Mouse (Mus musculus): ENCODE data around the gene Adprm. TPM values are rescaled to one million over a fixed set of nuclear protein-coding genes. Genes with fewer than 3 reads are reported as not detected.
A peak's percentile ranks its signal among the peaks of the same experiment; 100 is the strongest.
"Not testable (repeated sequence)": the region's sequence is repeated elsewhere in the genome, so short reads cannot be mapped to it uniquely, and the experiment has no call there.

Gene Adprm
- polyA plus RNA-seq, 1 experiment from 2014 or later, result 21.1 TPM

- Histone ChIP-seq H3K9me3 (replicated peaks) (no peaks in the 10 kb centered on the region), H3K4me3 (replicated peaks) (no peak overlapping the region), H3K4me2 (no peak overlapping the region), H3K27ac (no peak overlapping the region), H3K4me1 (no peaks in the 10 kb centered on the region), H3K9ac (no peak overlapping the region), H3K36me3 (peaks cover 48% of the 10 kb centered on the region), H3K27me3 (no peaks in the 10 kb centered on the region)
- WGBS, result 92% methylated on average over 3 of the region's 3 CpGs
- ATAC-seq (replicated peaks; ENCODE audit: low FRiP score), result no peak
Measured at GRCm38 (mm10) chr11:67039799-67040198, 12.6 kb downstream of the Adprm start.

DNA sequence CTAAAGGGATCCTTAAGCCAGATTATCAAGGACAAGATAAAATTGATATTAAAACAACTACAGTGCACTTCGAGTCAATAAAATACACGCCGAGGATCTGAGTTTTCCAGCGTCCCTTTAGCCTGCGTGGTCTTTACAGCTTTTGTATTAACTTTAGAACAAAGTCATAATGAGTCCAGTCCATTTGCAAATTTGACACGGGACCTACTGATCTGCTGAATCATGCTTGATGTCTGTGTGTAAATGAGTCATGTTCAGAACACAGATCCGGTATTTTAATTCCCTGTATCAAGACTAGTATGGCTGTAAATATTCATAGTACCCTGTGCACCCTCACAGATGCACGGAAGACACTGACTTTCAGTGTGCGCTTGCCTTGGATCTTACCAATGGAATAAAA, 15.5 kb downstream of the Adprm start:
- WGBS, result 96% methylated on average over 9 of the region's 9 CpGs
- Histone ChIP-seq H3K4me1 (no peaks in the 10 kb centered on the region), H3K27ac (no peak overlapping the region), H3K4me3 (replicated peaks) (no peak overlapping the region), H3K4me2 (no peak overlapping the region), H3K36me3 (peaks cover 44% of the 10 kb centered on the region), H3K27me3 (no peaks in the 10 kb centered on the region), H3K9me3 (replicated peaks) (no peaks in the 10 kb centered on the region), H3K9ac (no peak overlapping the region)
- no peak for ATAC-seq (replicated peaks; ENCODE audit: low FRiP score)

DNA sequence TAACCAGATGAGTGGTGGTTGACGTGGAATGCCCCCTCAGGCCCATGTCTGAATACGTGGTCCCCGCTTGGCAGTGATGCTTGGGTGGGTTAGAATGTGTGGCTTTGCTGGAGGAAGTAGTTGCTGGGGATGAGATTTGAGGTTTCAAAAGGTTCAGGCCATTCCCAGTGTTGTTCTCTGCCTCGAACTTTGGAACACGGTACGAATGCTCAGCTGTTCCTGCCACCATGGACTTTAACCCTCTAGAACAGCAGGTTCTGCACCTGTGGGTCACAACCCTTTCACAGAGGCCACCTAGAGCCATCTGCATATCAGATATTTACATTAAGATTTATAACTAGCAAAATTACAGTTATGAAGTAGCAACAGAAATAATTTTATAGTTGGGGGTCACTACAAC, 16.2 kb downstream of the Adprm start:
- H3K27ac ChIP-seq, result no peak overlapping the region
- no peaks in the 10 kb centered on the region for H3K27me3 ChIP-seq
- H3K9me3 ChIP-seq (replicated peaks), result no peaks in the 10 kb centered on the region
- ATAC-seq (replicated peaks; ENCODE audit: low FRiP score), result no peak
- no peak overlapping the region for H3K9ac ChIP-seq
- 84% methylated on average over 6 of the region's 6 CpGs for WGBS
- H3K4me3 ChIP-seq (replicated peaks), result no peak overlapping the region
- peaks cover 37% of the 10 kb centered on the region for H3K36me3 ChIP-seq
- no peak overlapping the region for H3K4me2 ChIP-seq
- no peaks in the 10 kb centered on the region for H3K4me1 ChIP-seq

DNA sequence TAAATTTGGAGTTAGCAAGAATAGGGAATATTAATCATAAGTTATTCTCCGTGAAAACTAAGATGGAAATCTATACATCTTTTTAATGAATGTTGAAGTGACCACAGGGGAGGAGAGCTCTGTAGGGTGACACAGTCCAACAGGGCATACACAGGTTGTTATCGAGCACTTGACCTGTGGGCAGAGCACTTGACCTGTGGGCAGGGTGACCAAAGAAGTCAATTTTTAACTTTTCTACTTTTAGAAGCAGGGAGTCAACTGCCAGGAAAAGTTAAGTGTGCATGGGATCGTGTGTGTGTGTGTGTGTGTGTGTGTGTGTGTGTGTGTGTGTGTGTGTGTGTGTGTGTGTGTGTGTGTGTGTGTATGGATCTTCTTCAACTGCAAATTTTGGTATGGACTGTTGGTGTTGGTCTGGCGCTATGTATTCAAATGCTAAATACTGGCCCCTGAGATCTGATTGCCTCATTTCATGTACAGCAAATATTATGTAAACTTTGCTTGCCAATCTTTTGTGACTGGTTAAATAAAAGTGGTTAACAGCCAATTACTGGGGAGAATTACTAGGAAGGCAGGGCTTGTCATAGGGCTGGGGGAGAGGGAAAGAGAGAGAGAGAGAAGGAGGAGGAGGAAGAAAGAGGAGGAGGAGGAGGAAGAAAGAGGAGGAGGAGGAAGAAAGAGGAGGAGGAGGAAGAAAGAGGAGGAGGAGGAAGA, 17.5 kb downstream of the Adprm start:
- Histone ChIP-seq H3K9ac (no peak overlapping the region), H3K27me3 (no peaks in the 10 kb centered on the region), H3K9me3 (replicated peaks) (no peaks in the 10 kb centered on the region), H3K4me2 (no peak overlapping the region), H3K4me1 (no peaks in the 10 kb centered on the region), H3K36me3 (peaks cover 24% of the 10 kb centered on the region), H3K27ac (no peak overlapping the region), H3K4me3 (replicated peaks) (no peak overlapping the region)
- 79% methylated on average over 4 of the region's 4 CpGs for WGBS
- ATAC-seq (replicated peaks; ENCODE audit: low FRiP score), result no peak

GRCm38 (mm10) chr11:67031603-67031915, 20.8 kb downstream of the Adprm start:
- H3K4me3 ChIP-seq (replicated peaks), result no peak overlapping the region
- ATAC-seq (replicated peaks; ENCODE audit: low FRiP score), result no peak
- H3K9ac ChIP-seq, result no peak overlapping the region
- H3K9me3 ChIP-seq (replicated peaks), result no peaks in the 10 kb centered on the region
- no peaks in the 10 kb centered on the region for H3K27me3 ChIP-seq
- no peaks in the 10 kb centered on the region for H3K4me1 ChIP-seq
- WGBS, result 49% methylated on average over 2 of the region's 2 CpGs
- H3K36me3 ChIP-seq, result no peaks in the 10 kb centered on the region
- H3K4me2 ChIP-seq, result no peak overlapping the region
- H3K27ac ChIP-seq, result no peak overlapping the region

DNA sequence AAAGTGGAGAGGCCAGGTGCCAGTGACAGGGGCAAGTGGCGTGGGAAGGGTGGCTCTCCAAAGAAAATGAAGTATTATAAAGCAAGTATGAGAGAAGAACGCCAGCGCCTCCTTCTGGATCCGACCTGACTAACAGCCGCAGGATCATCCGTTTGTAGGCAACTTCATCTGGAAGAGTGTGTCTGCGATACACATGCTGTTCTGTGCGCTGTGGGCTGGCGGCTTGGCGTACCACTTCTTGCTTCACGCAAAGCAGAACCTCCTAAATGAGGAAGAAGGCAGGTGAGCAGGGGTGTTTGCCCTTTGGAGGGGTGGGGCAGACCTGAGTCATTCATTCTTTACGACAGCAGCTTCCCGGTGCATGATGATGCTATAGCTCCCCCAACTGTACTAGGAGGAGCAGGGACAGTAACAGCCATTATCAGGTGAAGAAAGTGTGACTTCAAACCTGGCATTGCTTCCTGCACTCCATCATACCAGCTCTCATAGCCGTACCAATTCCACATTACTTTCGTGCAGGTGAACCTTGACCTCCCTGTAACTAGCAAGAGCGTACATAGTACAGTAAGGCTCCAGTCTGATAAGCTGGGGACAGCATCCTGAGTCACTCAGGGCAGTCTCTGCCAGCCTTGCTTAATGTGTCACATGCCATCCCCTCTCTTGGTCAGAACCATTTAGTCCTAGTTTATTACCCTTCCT, 21.3 kb downstream of the Adprm start:
- no peak overlapping the region for H3K27ac ChIP-seq
- no peak overlapping the region for H3K4me2 ChIP-seq

GRCm38 (mm10) chr11:67024867-67025477, 27.4 kb downstream of the Adprm start, which contains the start of gene Tmem220:
TSS of gene Tmem220 (plus strand) at chr11:67025154.
- Histone ChIP-seq H3K4me2 (peak within 1 kb of the TSS; percentile 78), H3K4me1 (peaks cover 9% of the 10 kb centered on the region), H3K9me3 (replicated peaks) (no peaks in the 10 kb centered on the region), H3K27ac (peak within 1 kb of the TSS; percentile 42; the same call in 1 of the 2 replicates), H3K27me3 (peaks cover 9% of the 10 kb centered on the region), H3K9ac (peak within 1 kb of the TSS; percentile 61), H3K36me3 (no peaks in the 10 kb centered on the region), H3K4me3 (replicated peaks) (peak within 1 kb of the TSS; percentile 57)
- ATAC-seq (replicated peaks; ENCODE audit: low FRiP score), result peak; percentile 99
- 2% methylated on average over 35 of the region's 35 CpGs for WGBS

More for the DNA sequence above, 21.3 kb downstream of the Adprm start:
- Histone ChIP-seq H3K4me3 (replicated peaks) (no peak overlapping the region), H3K4me1 (no peaks in the 10 kb centered on the region), H3K9ac (no peak overlapping the region), H3K36me3 (no peaks in the 10 kb centered on the region), H3K9me3 (replicated peaks) (no peaks in the 10 kb centered on the region), H3K27me3 (no peaks in the 10 kb centered on the region)
- ATAC-seq (replicated peaks; ENCODE audit: low FRiP score), result 0 out of 2 replicates have a peak, but pooled peaks have one; percentile 25
- WGBS, result 58% methylated on average over 16 of the region's 16 CpGs

GRCm38 (mm10) chr11:67023802-67024340, 28.5 kb downstream of the Adprm start:
- Histone ChIP-seq H3K4me3 (replicated peaks) (no peak overlapping the region), H3K4me1 (peaks cover 9% of the 10 kb centered on the region), H3K27me3 (peaks cover 12% of the 10 kb centered on the region), H3K9me3 (replicated peaks) (no peaks in the 10 kb centered on the region), H3K4me2 (no peak overlapping the region), H3K9ac (no peak overlapping the region), H3K27ac (no peak overlapping the region), H3K36me3 (no peaks in the 10 kb centered on the region)
- no peak for ATAC-seq (replicated peaks; ENCODE audit: low FRiP score)
- WGBS, result 44% methylated on average over 6 of the region's 6 CpGs

- H3K27ac ChIP-seq; H3K9ac ChIP-seq; H3K4me3 ChIP-seq (replicated peaks); ATAC-seq (replicated peaks; ENCODE audit: low FRiP score); H3K36me3 ChIP-seq; H3K9me3 ChIP-seq (replicated peaks); H3K4me2 ChIP-seq; H3K4me1 ChIP-seq: not testable (repeated sequence)
- WGBS, result 52% methylated on average over 1 of the region's 1 CpGs
- H3K27me3 ChIP-seq, result peaks cover 12% of the 10 kb centered on the region
Measured at GRCm38 (mm10) chr11:67023191-67023590, 29.2 kb downstream of the Adprm start.

- Histone ChIP-seq H3K4me2 (no peak overlapping the region), H3K4me3 (replicated peaks) (no peak overlapping the region), H3K36me3 (no peaks in the 10 kb centered on the region), H3K9me3 (replicated peaks) (no peaks in the 10 kb centered on the region), H3K9ac (no peak overlapping the region), H3K27me3 (peaks cover 12% of the 10 kb centered on the region), H3K4me1 (peaks cover 12% of the 10 kb centered on the region), H3K27ac (no peak overlapping the region)
- ATAC-seq (replicated peaks; ENCODE audit: low FRiP score), result no peak
- 87% methylated on average over 13 of the region's 13 CpGs for WGBS
Measured at GRCm38 (mm10) chr11:67022354-67023115, 29.9 kb downstream of the Adprm start.

DNA sequence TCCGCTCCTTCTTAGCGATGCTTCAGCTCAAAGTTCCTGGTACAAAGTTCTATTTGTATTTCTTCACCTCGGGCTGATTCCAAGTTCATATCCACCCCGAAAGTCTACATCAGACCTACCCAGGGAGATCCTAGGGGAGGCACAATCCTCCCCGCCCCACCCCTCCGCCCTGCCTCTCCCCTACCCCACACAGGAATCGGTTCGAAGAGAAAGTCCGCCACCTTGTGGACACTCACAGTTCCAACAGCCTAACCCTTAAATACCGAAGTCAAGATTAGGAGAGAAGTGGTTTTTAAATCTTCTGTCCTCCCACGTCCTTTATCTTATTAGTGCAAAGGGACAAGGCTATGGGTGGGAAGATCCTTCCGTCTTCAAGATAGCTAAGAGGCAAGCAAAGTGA, 31.4 kb downstream of the Adprm start:
- Histone ChIP-seq H3K4me1 (peaks cover 12% of the 10 kb centered on the region), H3K36me3 (no peaks in the 10 kb centered on the region), H3K9ac (no peak overlapping the region), H3K27me3 (peaks cover 12% of the 10 kb centered on the region), H3K9me3 (replicated peaks) (no peaks in the 10 kb centered on the region), H3K4me3 (replicated peaks) (peak overlapping the region; percentile 21), H3K27ac (no peak overlapping the region), H3K4me2 (peak overlapping the region; percentile 58)
- no peak; the same call in 1 of the 2 replicates for ATAC-seq (replicated peaks; ENCODE audit: low FRiP score)
- 2% methylated on average over 12 of the region's 12 CpGs for WGBS
